Mouse (Mus musculus): ENCODE measurements around the gene Smok3a. TPM values are rescaled to one million over a fixed set of nuclear protein-coding genes. Genes with fewer than 3 reads are reported as not detected.

Gene Smok3a
- polyA plus RNA-seq, 1 experiment: not detected

Other genes with a start within 250 kb of the Smok3a start
- 24.2 and 25.9 TPM in 2 replicates for gene Ppp1r35, start 242.4 kb upstream of the Smok3a start, polyA plus RNA-seq (2012; rRNA removed)
- gene Mepce, start 233.6 kb upstream of the Smok3a start, polyA plus RNA-seq (2012; rRNA removed): 39.1 and 42.6 TPM in 2 replicates
- gene Zcwpw1, start 233.5 kb upstream of the Smok3a start, polyA plus RNA-seq (2012; rRNA removed): 14.1 and 15.3 TPM in 2 replicates
- gene Pilra, start 185.0 kb upstream of the Smok3a start, polyA plus RNA-seq (2012; rRNA removed): 0.86 and 0.98 TPM in 2 replicates
- 0.20 TPM in 1 of 2 replicates, not detected in the other for gene Pilrb1, start 163.2 kb upstream of the Smok3a start, polyA plus RNA-seq (2012; rRNA removed)
- gene Pilrb2, start 149.4 kb upstream of the Smok3a start, polyA plus RNA-seq (2012; rRNA removed): 0.08 TPM in 1 of 2 replicates, not detected in the other
- 0.97 and 1.2 TPM in 2 replicates for gene Cyp3a13, start 99.6 kb upstream of the Smok3a start, polyA plus RNA-seq (2012; rRNA removed)
- gene Gjc3, start 58.2 kb upstream of the Smok3a start, polyA plus RNA-seq (2012; rRNA removed): 33.9 and 34.0 TPM in 2 replicates
- gene Azgp1, start 39.7 kb upstream of the Smok3a start, polyA plus RNA-seq (2012; rRNA removed): 0.36 and 0.54 TPM in 2 replicates
- gene Smok3b, start 168 bp downstream of the Smok3a start, polyA plus RNA-seq (2012; rRNA removed): not detected in 2 replicates
- gene Smok3c, start 31.9 kb downstream of the Smok3a start, polyA plus RNA-seq (2012; rRNA removed): not detected in 2 replicates
- gene Zkscan1, start 63.8 kb downstream of the Smok3a start, polyA plus RNA-seq (2012; rRNA removed): 14.8 and 16.3 TPM in 2 replicates
- 18.0 and 21.2 TPM in 2 replicates for gene Zscan21, start 95.6 kb downstream of the Smok3a start, polyA plus RNA-seq (2012; rRNA removed)
- 3.7 and 6.0 TPM in 2 replicates for gene Zfp113, start 134.5 kb downstream of the Smok3a start, polyA plus RNA-seq (2012; rRNA removed)
- gene Cops6, start 139.8 kb downstream of the Smok3a start, polyA plus RNA-seq (2012; rRNA removed): 126 and 149 TPM in 2 replicates
- gene Ap4m1, start 150.7 kb downstream of the Smok3a start, polyA plus RNA-seq (2012; rRNA removed): 26.1 and 29.6 TPM in 2 replicates
- 28.7 and 30.1 TPM in 2 replicates for gene Mcm7, start 151.2 kb downstream of the Smok3a start, polyA plus RNA-seq (2012; rRNA removed)
- gene Taf6, start 166.2 kb downstream of the Smok3a start, polyA plus RNA-seq (2012; rRNA removed): 56.8 and 58.4 TPM in 2 replicates
- 16.0 and 16.1 TPM in 2 replicates for gene Cnpy4, start 166.2 kb downstream of the Smok3a start, polyA plus RNA-seq (2012; rRNA removed)
- gene Mblac1, start 173.1 kb downstream of the Smok3a start, polyA plus RNA-seq (2012; rRNA removed): 7.2 and 7.5 TPM in 2 replicates
- gene Nxpe5, start 204.6 kb downstream of the Smok3a start, polyA plus RNA-seq (2012; rRNA removed): not detected in 2 replicates
- 155 and 158 TPM in 2 replicates for gene Lamtor4, start 234.2 kb downstream of the Smok3a start, polyA plus RNA-seq (2012; rRNA removed)
- gene BC037034, start 242.8 kb downstream of the Smok3a start, polyA plus RNA-seq (2012; rRNA removed): 88.8 TPM in 2 replicates

All from frontal cortex, adult 2 months (tissue).